Mouse (Mus musculus) midbrain, embryonic 10.5 days (tissue): ENCODE measurements around the gene Sergef. TPM values are rescaled to one million over a fixed set of nuclear protein-coding genes. Genes with fewer than 3 reads are reported as not detected.

ENCODE experiments used
- DNase-seq: peaks from one replicate; pipeline ENCODE4 v3.0.0-alpha.2; 2017; ENCODE audit warnings: low spot score
- H3K27ac ChIP-seq: fragments of 300-500 bp; sonication (generic); replicated peaks from 2 replicates; pipeline ENCODE4 v1.5.1; 2016; ENCODE audit warnings: mild to moderate bottlenecking
- H3K27me3 ChIP-seq: fragments of 300-500 bp; sonication (generic); 2 replicates; pipeline ENCODE4 v1.6.1; 2016; ENCODE audit warnings: low read depth, mild to moderate bottlenecking; ENCODE audit not compliant: poor library complexity, severe bottlenecking
- H3K36me3 ChIP-seq: fragments of 300-500 bp; sonication (generic); 2 replicates; pipeline ENCODE4 v1.6.1; 2016; ENCODE audit warnings: mild to moderate bottlenecking, moderate library complexity
- H3K4me1 ChIP-seq: fragments of 300-500 bp; sonication (generic); 2 replicates; pipeline ENCODE4 v1.6.1; 2016
- H3K4me3 ChIP-seq: fragments of 300-500 bp; sonication (generic); 2 replicates; pipeline ENCODE4 v1.5.1; 2016; ENCODE audit warnings: mild to moderate bottlenecking, moderate library complexity
- H3K9me3 ChIP-seq: fragments of 300-500 bp; sonication (generic); replicated peaks from 2 replicates; pipeline ENCODE4 v1.6.1; 2016; ENCODE audit warnings: mild to moderate bottlenecking
- WGBS: fragments of 180-500 bp; shearing (Covaris S2); methylation state at CpG from one replicate; pipeline ENCODE4 v1.1.7; 2016; 5-methylcytosine and 5-hydroxymethylcytosine counted together
- polyA plus RNA-seq: library from polyadenylated mRNA; unstranded; fragments of >200 nt; fragmentation: Nextera tagmentation; extraction: Ambion mirVana; gene quantifications from 2 replicates; pipeline ENCODE4 v1.2.1, GENCODE M21; 2016

Gene Sergef
- polyA plus RNA-seq, 1 experiment from 2014 or later: 17.6 TPM

- 86% methylated on average over 12 of the region's 12 CpGs for WGBS
- no peak overlapping the region for H3K27ac ChIP-seq
Measured at GRCm38 (mm10) chr7:46544195-46544641, 95.4 kb downstream of the Sergef start.

GRCm38 (mm10) chr7:46542117-46542516 lies 97.5 kb downstream of the Sergef start:
- Histone ChIP-seq H3K27ac (no peak overlapping the region), H3K4me3 (no peak overlapping the region), H3K36me3 (no peaks in the 10 kb centered on the region), H3K27me3 (no peaks in the 10 kb centered on the region), H3K9me3 (no peaks in the 10 kb centered on the region), H3K4me1 (0 out of 2 replicates have a peak, but pooled peaks cover 3% of the 10 kb centered on the region)
- WGBS: 91% methylated on average over 3 of the region's 3 CpGs
- no peak for DNase-seq

More at GRCm38 (mm10) chr7:46544195-46544641, 95.4 kb downstream of the Sergef start:
- Histone ChIP-seq H3K36me3 (no peaks in the 10 kb centered on the region), H3K4me1 (0 out of 2 replicates have a peak, but pooled peaks cover 3% of the 10 kb centered on the region), H3K27me3 (no peaks in the 10 kb centered on the region), H3K4me3 (no peak overlapping the region), H3K9me3 (no peaks in the 10 kb centered on the region)
- no peak for DNase-seq

- no peak for DNase-seq
- Histone ChIP-seq H3K4me3 (no peak overlapping the region), H3K4me1 (peaks cover 10% of the 10 kb centered on the region), H3K9me3 (no peaks in the 10 kb centered on the region), H3K27ac (no peak overlapping the region), H3K27me3 (no peaks in the 10 kb centered on the region), H3K36me3 (no peaks in the 10 kb centered on the region)
- 77% methylated on average over 1 of the region's 1 CpGs for WGBS
Measured at GRCm38 (mm10) chr7:46540616-46541015, 99.0 kb downstream of the Sergef start.

- no peak for DNase-seq
- H3K27me3 ChIP-seq: no peaks in the 10 kb centered on the region
- H3K4me1 ChIP-seq: peaks cover 20% of the 10 kb centered on the region
- H3K9me3 ChIP-seq: no peaks in the 10 kb centered on the region
- H3K36me3 ChIP-seq: no peaks in the 10 kb centered on the region
- 0 out of 2 replicates have a peak overlapping the region, but pooled peaks have one; percentile 6 for H3K27ac ChIP-seq
- no peak overlapping the region for H3K4me3 ChIP-seq
- WGBS: 85% methylated on average over 9 of the region's 9 CpGs
Measured at GRCm38 (mm10) chr7:46536456-46537097, 103.0 kb downstream of the Sergef start.

GRCm38 (mm10) chr7:46535429-46535799 lies 104.2 kb downstream of the Sergef start:
- Histone ChIP-seq H3K27ac (peak overlapping the region; percentile 33), H3K36me3 (no peaks in the 10 kb centered on the region), H3K9me3 (no peaks in the 10 kb centered on the region), H3K27me3 (no peaks in the 10 kb centered on the region), H3K4me1 (peaks cover 20% of the 10 kb centered on the region), H3K4me3 (no peak overlapping the region)
- no peak for DNase-seq
- 26% methylated on average over 10 of the region's 10 CpGs for whole genome bisulfite sequencing

GRCm38 (mm10) chr7:46534767-46535428 lies 104.7 kb downstream of the Sergef start:
- Histone ChIP-seq H3K4me1 (peaks cover 23% of the 10 kb centered on the region), H3K27ac (peak overlapping the region; percentile 33), H3K9me3 (no peaks in the 10 kb centered on the region), H3K27me3 (no peaks in the 10 kb centered on the region), H3K4me3 (no peak overlapping the region), H3K36me3 (no peaks in the 10 kb centered on the region)
- no peak for DNase-seq
- 84% methylated on average over 11 of the region's 11 CpGs for WGBS

GRCm38 (mm10) chr7:46533518-46533917 lies 106.1 kb downstream of the Sergef start:
- WGBS: 90% methylated on average over 11 of the region's 11 CpGs

GRCm38 (mm10) chr7:46531345-46531744 lies 108.3 kb downstream of the Sergef start:
- DNase-seq: no peak
- H3K27ac ChIP-seq: no peak overlapping the region
- no peak overlapping the region for H3K4me3 ChIP-seq
- no peaks in the 10 kb centered on the region for H3K9me3 ChIP-seq
- H3K27me3 ChIP-seq: no peaks in the 10 kb centered on the region
- H3K36me3 ChIP-seq: no peaks in the 10 kb centered on the region
- WGBS: 84% methylated on average over 5 of the region's 5 CpGs
- H3K4me1 ChIP-seq: peaks cover 25% of the 10 kb centered on the region

More at GRCm38 (mm10) chr7:46533518-46533917, 106.1 kb downstream of the Sergef start:
- no peak overlapping the region for H3K4me3 ChIP-seq
- H3K36me3 ChIP-seq: no peaks in the 10 kb centered on the region
- peaks cover 25% of the 10 kb centered on the region for H3K4me1 ChIP-seq
- H3K9me3 ChIP-seq: no peaks in the 10 kb centered on the region
- DNase-seq: no peak
- H3K27ac ChIP-seq: no peak overlapping the region
- H3K27me3 ChIP-seq: no peaks in the 10 kb centered on the region

- no peaks in the 10 kb centered on the region for H3K27me3 ChIP-seq
- no peak overlapping the region for H3K4me3 ChIP-seq
- 59% methylated on average over 8 of the region's 8 CpGs for WGBS
Measured at GRCm38 (mm10) chr7:46529930-46530329, 109.7 kb downstream of the Sergef start.

GRCm38 (mm10) chr7:46529259-46529658 lies 110.3 kb downstream of the Sergef start:
- H3K27me3 ChIP-seq: no peaks in the 10 kb centered on the region
- no peaks in the 10 kb centered on the region for H3K36me3 ChIP-seq
- WGBS: 92% methylated on average over 5 of the region's 5 CpGs
- H3K9me3 ChIP-seq: no peaks in the 10 kb centered on the region
- no peak overlapping the region for H3K4me3 ChIP-seq
- H3K27ac ChIP-seq: no peak overlapping the region
- peaks cover 9% of the 10 kb centered on the region; the same call in 1 of the 2 replicates for H3K4me1 ChIP-seq
- DNase-seq: no peak

More at GRCm38 (mm10) chr7:46529930-46530329, 109.7 kb downstream of the Sergef start:
- Histone ChIP-seq H3K27ac (no peak overlapping the region), H3K4me1 (peaks cover 11% of the 10 kb centered on the region), H3K9me3 (no peaks in the 10 kb centered on the region), H3K36me3 (no peaks in the 10 kb centered on the region)
- DNase-seq: no peak

GRCm38 (mm10) chr7:46526665-46527154 lies 112.9 kb downstream of the Sergef start:
- Histone ChIP-seq H3K4me3 (no peak overlapping the region), H3K27ac (no peak overlapping the region), H3K36me3 (no peaks in the 10 kb centered on the region), H3K4me1 (peaks cover 4% of the 10 kb centered on the region; the same call in 1 of the 2 replicates), H3K27me3 (no peaks in the 10 kb centered on the region), H3K9me3 (no peaks in the 10 kb centered on the region)
- DNase-seq: no peak
- 72% methylated on average over 6 of the region's 6 CpGs for WGBS

GRCm38 (mm10) chr7:46523215-46523614 lies 116.4 kb downstream of the Sergef start:
- H3K4me1 ChIP-seq: no peaks in the 10 kb centered on the region
- DNase-seq: no peak
- WGBS: 90% methylated on average over 7 of the region's 7 CpGs

GRCm38 (mm10) chr7:46521794-46522193 lies 117.8 kb downstream of the Sergef start:
- no peak for DNase-seq
- Histone ChIP-seq H3K27ac (no peak overlapping the region), H3K4me1 (no peaks in the 10 kb centered on the region), H3K4me3 (no peak overlapping the region), H3K27me3 (no peaks in the 10 kb centered on the region), H3K36me3 (no peaks in the 10 kb centered on the region), H3K9me3 (no peaks in the 10 kb centered on the region)
- 94% methylated on average over 17 of the region's 17 CpGs for WGBS

More at GRCm38 (mm10) chr7:46523215-46523614, 116.4 kb downstream of the Sergef start:
- H3K36me3 ChIP-seq: no peaks in the 10 kb centered on the region
- no peaks in the 10 kb centered on the region for H3K27me3 ChIP-seq
- no peak overlapping the region for H3K27ac ChIP-seq
- H3K4me3 ChIP-seq: no peak overlapping the region
- H3K9me3 ChIP-seq: no peaks in the 10 kb centered on the region
